Comparison of ENCODE assay signal across 8 mouse cellular contexts in genomic region chr3:101601687-101602086, GRCm38 (mm10). TPM values are rescaled to one million over a fixed set of nuclear protein-coding genes. Genes with fewer than 3 reads are reported as not detected.
A peak's percentile ranks its signal among the peaks of the same experiment; 100 is the strongest.
DNase-seq lines count a peak whose midpoint lies in the region; ATAC-seq and TF ChIP-seq lines count a peak whose summit lies in the region.

No protein-coding gene starts in this region.

- DNase-seq in lung, postnatal 36 days, result no peak
- DNase-seq in heart, postnatal 0 days (ENCODE audit: low spot score), result peak; percentile 61
- no peak for DNase-seq in limb, embryonic 14.5 days (ENCODE audit: low spot score)
- no peak for DNase-seq in gastrocnemius, postnatal 14 days
- DNase-seq in right cerebral cortex, postnatal 25 days, result no peak
- no peak for DNase-seq in layer of hippocampus, adult 18-20 months (ENCODE audit: low spot score in 2 of 2)

- H3K9me3 ChIP-seq in lung, embryonic 15.5 days, result no peaks in the 10 kb centered on the region
- H3K9me3 ChIP-seq in heart, postnatal 0 days (replicated peaks; ENCODE audit: control insufficient read depth, low read length), result no peaks in the 10 kb centered on the region
- no peaks in the 10 kb centered on the region for H3K9me3 ChIP-seq in limb, embryonic 14.5 days (ENCODE audit: control insufficient read depth, low read length)
- no peaks in the 10 kb centered on the region for H3K9me3 ChIP-seq in stomach, embryonic 16.5 days (replicated peaks; ENCODE audit: control insufficient read depth, low read length)

- 41% methylated on average over 4 of the region's 4 CpGs for WGBS in lung, embryonic 15.5 days
- 12% methylated on average over 4 of the region's 4 CpGs for WGBS in heart, postnatal 0 days
- 42% methylated on average over 4 of the region's 4 CpGs for WGBS in limb, embryonic 14.5 days
- 30% methylated on average over 4 of the region's 4 CpGs for WGBS in stomach, embryonic 16.5 days

- H3K4me3 ChIP-seq in lung, embryonic 15.5 days, result no peak overlapping the region
- peak overlapping the region; percentile 82 for H3K4me3 ChIP-seq in heart, postnatal 0 days (ENCODE audit: low read depth, low read length)
- H3K4me3 ChIP-seq in limb, embryonic 14.5 days (replicated peaks; ENCODE audit: low read length), result no peak overlapping the region
- peak overlapping the region; percentile 7 for H3K4me3 ChIP-seq in stomach, embryonic 16.5 days (replicated peaks; ENCODE audit: low read length)

- peak overlapping the region; percentile 78 for H3K4me2 ChIP-seq in lung, embryonic 15.5 days
- peak overlapping the region; percentile 85 for H3K4me2 ChIP-seq in heart, postnatal 0 days (ENCODE audit: low read depth, low read length)
- peak overlapping the region; percentile 13; the same call in 1 of the 2 replicates for H3K4me2 ChIP-seq in limb, embryonic 14.5 days (replicated peaks; ENCODE audit: low read depth, low read length, severe bottlenecking)
- H3K4me2 ChIP-seq in stomach, embryonic 16.5 days (ENCODE audit: low read depth, low read length), result peak overlapping the region; percentile 94

- no peak overlapping the region for H3K9ac ChIP-seq in lung, embryonic 15.5 days
- peak overlapping the region; percentile 99 for H3K9ac ChIP-seq in heart, postnatal 0 days (replicated peaks; ENCODE audit: low read depth, low read length)
- no peak overlapping the region for H3K9ac ChIP-seq in limb, embryonic 14.5 days (ENCODE audit: low read depth, low read length, severe bottlenecking)
- H3K9ac ChIP-seq in stomach, embryonic 16.5 days (ENCODE audit: low read length), result peak overlapping the region; percentile 46; the same call in 1 of the 2 replicates

- TF ChIP-seq CTCF in heart, postnatal 0 days (IDR thresholded peaks at IDR 0.05; ENCODE audit: low read depth), result no peak

- no peak for TF ChIP-seq POLR2A in limb, embryonic 14.5 days (IDR thresholded peaks at IDR 0.05; ENCODE audit: borderline replicate concordance, extremely low read depth, insufficient read depth, insufficient read length)

- no peaks in the 10 kb centered on the region for H3K36me3 ChIP-seq in lung, embryonic 15.5 days
- no peaks in the 10 kb centered on the region for H3K36me3 ChIP-seq in heart, postnatal 0 days (replicated peaks; ENCODE audit: control insufficient read depth, insufficient read depth, low read length)
- H3K36me3 ChIP-seq in limb, embryonic 14.5 days (ENCODE audit: control insufficient read depth, insufficient read depth, low read length), result no peaks in the 10 kb centered on the region; the same call in 1 of the 2 replicates
- H3K36me3 ChIP-seq in stomach, embryonic 16.5 days (ENCODE audit: control insufficient read depth, insufficient read depth, low read length), result no peaks in the 10 kb centered on the region

- no peaks in the 10 kb centered on the region for H3K27me3 ChIP-seq in lung, embryonic 15.5 days
- H3K27me3 ChIP-seq in heart, postnatal 0 days (ENCODE audit: control insufficient read depth, insufficient read depth, low read length), result no peaks in the 10 kb centered on the region
- peaks cover 7% of the 10 kb centered on the region; the same call in 1 of the 2 replicates for H3K27me3 ChIP-seq in limb, embryonic 14.5 days (ENCODE audit: control insufficient read depth, insufficient read depth, low read length)
- H3K27me3 ChIP-seq in stomach, embryonic 16.5 days (ENCODE audit: control insufficient read depth, insufficient read depth, low read length), result no peaks in the 10 kb centered on the region

- TF ChIP-seq EP300 in heart, postnatal 0 days (IDR thresholded peaks at IDR 0.05; ENCODE audit: low read depth), result no peak

- H3K4me1 ChIP-seq in lung, embryonic 15.5 days, result peaks cover 70% of the 10 kb centered on the region
- peaks cover 42% of the 10 kb centered on the region for H3K4me1 ChIP-seq in heart, postnatal 0 days (ENCODE audit: control insufficient read depth, insufficient read depth)
- peaks cover 71% of the 10 kb centered on the region for H3K4me1 ChIP-seq in limb, embryonic 14.5 days (ENCODE audit: control insufficient read depth, insufficient read depth, low read length)
- H3K4me1 ChIP-seq in stomach, embryonic 16.5 days (ENCODE audit: control insufficient read depth, insufficient read depth, low read length), result peaks cover 65% of the 10 kb centered on the region

- intact Hi-C loops in gastrocnemius, postnatal 14 days (cut with DNase I; ENCODE audit: low total_unique reads), result loop anchor here (2.0 to 10.0 kb wide), 3 partner anchors 47 to 203 kb away; no protein-coding TSS in a partner anchor

- peak overlapping the region; percentile 54; the same call in 1 of the 2 replicates for H3K27ac ChIP-seq in lung, embryonic 15.5 days
- H3K27ac ChIP-seq in heart, postnatal 0 days (ENCODE audit: low read depth), result peak overlapping the region; percentile 100
- H3K27ac ChIP-seq in limb, embryonic 14.5 days (replicated peaks; ENCODE audit: low read depth, low read length), result no peak overlapping the region
- peak overlapping the region; percentile 67 for H3K27ac ChIP-seq in stomach, embryonic 16.5 days (ENCODE audit: low read length)

- no peak for ATAC-seq in lung, embryonic 15.5 days (ENCODE audit: borderline replicate concordance, extremely low read depth, low FRiP score, low TSS enrichment)
- ATAC-seq in heart, postnatal 0 days (ENCODE audit: insufficient read depth, low read depth), result no peak
- no peak for ATAC-seq in limb, embryonic 14.5 days (ENCODE audit: low FRiP score, low read depth)
- no peak for ATAC-seq in stomach, embryonic 16.5 days (ENCODE audit: insufficient read depth, low FRiP score)

RNA-seq across cellular contexts. Expression of gene Atp1a1, which starts 2.8 kb away (rescaled TPM):
- polyA plus RNA-seq in lung, embryonic 15.5 days (2015; fragmentation: Nextera tagmentation; extraction: Ambion mirVana), result 99.7 and 117 TPM in 2 replicates
- 914 and 1,212 TPM in 2 replicates for total RNA-seq in heart, postnatal 0 days (2014; rRNA removed; ENCODE audit: low replicate concordance)
- 227 and 257 TPM in 2 replicates for polyA plus RNA-seq in heart, postnatal 0 days (2015; fragmentation: Nextera tagmentation; extraction: Ambion mirVana)
- polyA plus RNA-seq in limb, embryonic 14.5 days (2012; rRNA removed), result 157 and 167 TPM in 2 replicates
- polyA plus RNA-seq in limb, embryonic 14.5 days (2014; fragmentation: Nextera tagmentation; extraction: Ambion mirVana), result 128 and 129 TPM in 2 replicates
- polyA plus RNA-seq in stomach, embryonic 16.5 days (2015; fragmentation: Nextera tagmentation; extraction: Ambion mirVana), result 149 and 158 TPM in 2 replicates
- total RNA-seq in gastrocnemius, postnatal 14 days (2021), result 10 to 100 TPM; 54.3 to 64.5 TPM
- 100 to 1,000 TPM; 518 to 527 TPM for total RNA-seq in layer of hippocampus, adult 18-20 months (2021)

Comparison
In these comparisons a context has a peak if more than half of its experiments do, and no peak if none do; other contexts are left out.
1. H3K4me2 ChIP-seq: peak in every context shown above with its lines; median percentile 94 in stomach, embryonic 16.5 days; 85 in heart, postnatal 0 days; 78 in lung, embryonic 15.5 days; 13 in limb, embryonic 14.5 days.
2. H3K4me3 ChIP-seq: peak in heart, postnatal 0 days (single experiment) and stomach, embryonic 16.5 days (single experiment); none in lung, embryonic 15.5 days (single experiment) and limb, embryonic 14.5 days (single experiment).
3. H3K9ac ChIP-seq: peak in heart, postnatal 0 days (single experiment) and stomach, embryonic 16.5 days (single experiment); none in lung, embryonic 15.5 days (single experiment) and limb, embryonic 14.5 days (single experiment).